Mouse (Mus musculus): ENCODE measurements at regions not wholly inside any gene's neighbourhood (a gene's known extent, or its start where the extent isn't known, plus 50 kb on each side); places are given as distances from the start of the nearest gene placed in this dataset.

DNA sequence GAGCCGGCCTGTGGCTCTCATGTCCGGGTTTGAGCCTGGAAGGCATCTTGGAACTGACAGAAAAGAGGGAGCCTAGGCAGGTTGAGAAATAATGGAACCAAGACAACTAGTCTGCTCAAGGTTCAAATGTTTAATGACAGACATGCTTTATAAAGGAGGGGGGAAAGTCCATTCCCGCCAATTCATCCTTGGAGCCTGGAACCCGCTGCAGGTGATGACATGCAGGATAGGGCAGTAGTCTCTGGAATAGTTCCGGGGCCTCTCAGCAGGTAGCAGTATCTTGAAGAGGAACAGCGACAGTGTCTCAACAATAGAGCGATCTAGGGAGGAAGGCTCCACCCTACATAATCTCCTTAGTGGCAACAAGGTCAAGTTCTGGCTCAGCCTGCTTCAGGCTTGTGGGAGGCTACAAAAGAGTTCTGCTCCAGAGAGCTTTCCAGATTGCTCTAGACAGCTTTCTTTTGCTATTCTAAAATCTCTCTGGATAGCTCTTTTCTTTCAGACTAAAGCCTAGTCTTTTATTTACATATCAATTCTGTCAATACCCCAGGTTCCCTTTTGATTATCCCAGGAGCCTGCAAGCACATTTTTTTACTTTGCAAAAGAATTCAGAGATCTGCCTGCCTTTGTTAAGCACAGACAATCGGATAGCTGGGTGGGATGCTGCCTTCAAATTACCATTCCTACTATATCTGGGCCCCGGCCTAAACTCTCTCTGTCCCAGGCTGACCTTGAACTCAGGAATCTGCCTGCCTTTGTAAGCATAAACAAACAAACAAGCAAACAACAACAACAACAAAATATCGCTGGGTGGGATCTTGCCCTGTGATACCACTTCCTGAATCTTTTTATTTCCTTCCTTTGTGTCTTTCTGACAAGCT is 76.8 kb upstream of the Ddhd1 start:
- no peaks in the 10 kb centered on the region; the same call in 1 of the 2 replicates for H3K9me3 ChIP-seq (ENCODE audit: control insufficient read depth, insufficient read depth, low read depth, low read length)
- H3K27ac ChIP-seq (ENCODE audit: insufficient read depth, low read depth, low read length, poor library complexity, severe bottlenecking) = peak overlapping the region; percentile 81

DNA sequence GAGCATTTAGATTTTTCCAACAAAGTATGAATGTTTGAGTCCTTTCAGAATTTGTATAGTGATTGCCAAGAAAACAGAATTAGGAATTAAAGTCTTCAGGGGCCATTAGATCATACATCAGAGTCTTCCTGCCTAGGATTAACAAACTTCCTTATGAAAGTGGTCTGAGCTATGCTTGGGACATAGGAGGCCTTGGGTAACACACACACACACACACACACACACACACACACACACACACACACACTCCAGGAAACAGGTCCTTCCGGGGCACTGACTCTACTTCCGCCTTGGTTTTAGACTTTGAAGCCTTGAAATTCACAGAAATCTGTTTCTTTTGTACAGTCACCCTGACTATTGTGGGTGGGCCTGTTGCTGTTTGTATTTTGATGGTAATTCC is 80.0 kb upstream of the Ddhd1 start:
- in situ Hi-C loops (cut with MboI; ENCODE audit: low sequenced_read_pairs in 2 of 2, unreplicated experiment in 2 of 2) = no loop called here
- no peak for DNase-seq (ENCODE audit: low read depth, low spot score)
- Histone ChIP-seq H3K36me3 (ENCODE audit: control insufficient read depth, insufficient read depth, low read length, poor library complexity, severe bottlenecking) (no peaks in the 10 kb centered on the region; the same call in 1 of the 2 replicates), H3K27ac (ENCODE audit: insufficient read depth, low read depth, low read length, poor library complexity, severe bottlenecking) (no peak overlapping the region), H3K4me3 (ENCODE audit: insufficient read depth in 1 of 2, low read depth in 1 of 2, low read length in 2 of 2, poor library complexity in 1 of 2, severe bottlenecking in 1 of 2) (no peak overlapping the region), H3K4me1 (ENCODE audit: control insufficient read depth in 2 of 2, insufficient read depth in 2 of 2, low read length in 2 of 2, poor library complexity in 1 of 2) (no peaks in the 10 kb centered on the region; a peak in 1 of 4 replicates), H3K9ac (ENCODE audit: insufficient read depth, low read depth, low read length, poor library complexity, severe bottlenecking) (no peak overlapping the region), H3K9me3 (ENCODE audit: control insufficient read depth, insufficient read depth, low read depth, low read length) (no peaks in the 10 kb centered on the region; the same call in 1 of the 2 replicates)
- TF ChIP-seq MAFK (IDR thresholded peaks at IDR 0.05; ENCODE audit: insufficient read depth, low read depth, low read length) (no peak), ZC3H11A (IDR thresholded peaks at IDR 0.05; ENCODE audit: borderline replicate concordance, low read depth, low read length) (no peak), CHD2 (IDR thresholded peaks at IDR 0.05; ENCODE audit: low read depth, low read length) (no peak), HCFC1 (IDR thresholded peaks at IDR 0.05; ENCODE audit: borderline replicate concordance, insufficient read depth, low read length) (no peak), ZNF384 (IDR thresholded peaks at IDR 0.05; ENCODE audit: low read depth, low read length) (no peak)

More for the DNA sequence above, 76.8 kb upstream of the Ddhd1 start:
- DNase-seq (ENCODE audit: low read depth, low spot score) = no peak
- in situ Hi-C loops (cut with MboI; ENCODE audit: low sequenced_read_pairs in 2 of 2, unreplicated experiment in 2 of 2) = no loop called here
- no peaks in the 10 kb centered on the region; a peak in 1 of 4 replicates for H3K4me1 ChIP-seq (ENCODE audit: control insufficient read depth in 2 of 2, insufficient read depth in 2 of 2, low read length in 2 of 2, poor library complexity in 1 of 2)
- H3K9ac ChIP-seq (ENCODE audit: insufficient read depth, low read depth, low read length, poor library complexity, severe bottlenecking) = no peak overlapping the region
- H3K36me3 ChIP-seq (ENCODE audit: control insufficient read depth, insufficient read depth, low read length, poor library complexity, severe bottlenecking) = no peaks in the 10 kb centered on the region; the same call in 1 of the 2 replicates
- H3K4me3 ChIP-seq (ENCODE audit: insufficient read depth in 1 of 2, low read depth in 1 of 2, low read length in 2 of 2, poor library complexity in 1 of 2, severe bottlenecking in 1 of 2) = no peak overlapping the region
- no peak for TF ChIP-seq ZNF384 (IDR thresholded peaks at IDR 0.05; ENCODE audit: low read depth, low read length)
- TF ChIP-seq ZC3H11A (IDR thresholded peaks at IDR 0.05; ENCODE audit: borderline replicate concordance, low read depth, low read length) = no peak
- TF ChIP-seq CHD2 (IDR thresholded peaks at IDR 0.05; ENCODE audit: low read depth, low read length) = no peak
- TF ChIP-seq MAFK (IDR thresholded peaks at IDR 0.05; ENCODE audit: insufficient read depth, low read depth, low read length) = no peak
- TF ChIP-seq HCFC1 (IDR thresholded peaks at IDR 0.05; ENCODE audit: borderline replicate concordance, insufficient read depth, low read length) = no peak

DNA sequence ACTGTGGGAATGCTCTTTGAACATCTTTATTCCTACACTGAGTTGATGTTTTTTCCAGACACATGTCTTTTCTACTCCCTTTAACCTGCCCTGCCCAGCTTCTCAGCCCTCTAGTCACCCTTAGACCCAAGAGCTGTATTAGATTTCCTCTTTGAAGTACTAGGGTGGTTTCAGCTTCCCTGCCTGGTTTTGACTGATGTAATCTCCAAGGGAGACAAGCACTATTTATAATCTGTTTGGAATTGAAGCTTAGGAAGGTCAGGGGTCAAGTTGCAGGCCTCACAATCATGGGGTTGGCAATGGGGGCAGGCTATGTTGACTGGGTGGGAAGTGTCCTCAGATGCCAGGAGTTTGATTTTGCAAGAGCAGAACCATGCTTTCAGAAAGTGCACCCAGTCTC is 81.7 kb upstream of the Ddhd1 start:
- Histone ChIP-seq H3K27ac (ENCODE audit: insufficient read depth, low read depth, low read length, poor library complexity, severe bottlenecking) (no peak overlapping the region), H3K36me3 (ENCODE audit: control insufficient read depth, insufficient read depth, low read length, poor library complexity, severe bottlenecking) (no peaks in the 10 kb centered on the region; the same call in 1 of the 2 replicates), H3K9ac (ENCODE audit: insufficient read depth, low read depth, low read length, poor library complexity, severe bottlenecking) (no peak overlapping the region), H3K4me1 (ENCODE audit: control insufficient read depth in 2 of 2, insufficient read depth in 2 of 2, low read length in 2 of 2, poor library complexity in 1 of 2) (no peaks in the 10 kb centered on the region; a peak in 1 of 4 replicates), H3K9me3 (ENCODE audit: control insufficient read depth, insufficient read depth, low read depth, low read length) (no peaks in the 10 kb centered on the region; the same call in 1 of the 2 replicates), H3K4me3 (ENCODE audit: insufficient read depth in 1 of 2, low read depth in 1 of 2, low read length in 2 of 2, poor library complexity in 1 of 2, severe bottlenecking in 1 of 2) (no peak overlapping the region)
- in situ Hi-C loops (cut with MboI; ENCODE audit: low sequenced_read_pairs in 2 of 2, unreplicated experiment in 2 of 2) = no loop called here
- no peak for DNase-seq (ENCODE audit: low read depth, low spot score)
- TF ChIP-seq HCFC1 (IDR thresholded peaks at IDR 0.05; ENCODE audit: borderline replicate concordance, insufficient read depth, low read length) = no peak
- TF ChIP-seq ZNF384 (IDR thresholded peaks at IDR 0.05; ENCODE audit: low read depth, low read length) = no peak

DNA sequence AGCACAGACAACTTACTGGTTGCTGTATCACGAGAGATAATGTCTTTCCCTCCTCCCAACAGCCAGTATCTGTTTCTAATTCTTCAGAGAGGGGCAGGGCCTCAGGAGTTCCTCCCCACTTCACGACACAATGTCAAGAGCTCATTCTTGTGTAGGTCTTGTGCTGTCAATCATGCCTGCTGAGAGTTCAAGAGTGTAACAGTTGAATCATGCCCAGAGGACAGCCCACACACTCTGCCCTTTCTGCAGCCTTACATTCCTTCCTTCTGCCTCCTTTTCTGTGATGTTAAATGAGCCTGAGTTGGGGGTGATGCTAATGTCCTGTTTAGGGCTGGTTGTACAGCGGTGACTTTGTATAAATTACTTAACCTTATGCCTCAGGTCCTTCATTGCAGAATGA is 82.7 kb upstream of the Ddhd1 start:
- H3K9me3 ChIP-seq (ENCODE audit: control insufficient read depth, insufficient read depth, low read depth, low read length) = no peaks in the 10 kb centered on the region; the same call in 1 of the 2 replicates
- no peak for DNase-seq (ENCODE audit: low read depth, low spot score)
- no peaks in the 10 kb centered on the region; the same call in 1 of the 2 replicates for H3K36me3 ChIP-seq (ENCODE audit: control insufficient read depth, insufficient read depth, low read length, poor library complexity, severe bottlenecking)
- no peak overlapping the region for H3K27ac ChIP-seq (ENCODE audit: insufficient read depth, low read depth, low read length, poor library complexity, severe bottlenecking)
- in situ Hi-C loops (cut with MboI; ENCODE audit: low sequenced_read_pairs in 2 of 2, unreplicated experiment in 2 of 2) = no loop called here
- no peak overlapping the region for H3K4me3 ChIP-seq (ENCODE audit: insufficient read depth in 1 of 2, low read depth in 1 of 2, low read length in 2 of 2, poor library complexity in 1 of 2, severe bottlenecking in 1 of 2)
- no peaks in the 10 kb centered on the region; a peak in 1 of 4 replicates for H3K4me1 ChIP-seq (ENCODE audit: control insufficient read depth in 2 of 2, insufficient read depth in 2 of 2, low read length in 2 of 2, poor library complexity in 1 of 2)
- no peak for TF ChIP-seq HCFC1 (IDR thresholded peaks at IDR 0.05; ENCODE audit: borderline replicate concordance, insufficient read depth, low read length)
- TF ChIP-seq ZNF384 (IDR thresholded peaks at IDR 0.05; ENCODE audit: low read depth, low read length) = no peak
- TF ChIP-seq CHD2 (IDR thresholded peaks at IDR 0.05; ENCODE audit: low read depth, low read length) = no peak
- no peak for TF ChIP-seq MAFK (IDR thresholded peaks at IDR 0.05; ENCODE audit: insufficient read depth, low read depth, low read length)
- TF ChIP-seq ZC3H11A (IDR thresholded peaks at IDR 0.05; ENCODE audit: borderline replicate concordance, low read depth, low read length) = no peak
- no peak overlapping the region for H3K9ac ChIP-seq (ENCODE audit: insufficient read depth, low read depth, low read length, poor library complexity, severe bottlenecking)

All from ES-E14 (cell line).